Mouse (Mus musculus): ENCODE data around the gene Zfp990.
"Not testable (repeated sequence)": the region's sequence is repeated elsewhere in the genome, so short reads cannot be mapped to it uniquely, and the experiment has no call there.

- not testable (repeated sequence) for TF ChIP-seq POLR2A (IDR thresholded peaks at IDR 0.05; ENCODE audit: control insufficient read depth, low read depth, low read length); CTCF (IDR thresholded peaks at IDR 0.05; ENCODE audit: control insufficient read depth, insufficient read depth, insufficient replicate concordance, low read depth, low read length)
Observed at GRCm38 (mm10) chr4:145545734-145546349, 35.3 kb downstream of the Zfp990 start.
